Mouse (Mus musculus) spleen, adult 18-20 months (tissue): ENCODE results near the gene 2810408A11Rik.

Experiments used
- DNase-seq, 2 experiments: peaks; one replicate each; pipeline ENCODE4 v3.0.0; 2022; ENCODE audit warnings: mixed read lengths in 2 of 2

Gene 2810408A11Rik

GRCm38 (mm10) chr11:69911701-69912100, 10.9 kb upstream of the 2810408A11Rik start:
- no peak for DNase-seq

GRCm38 (mm10) chr11:69910781-69911560, 10.2 kb upstream of the 2810408A11Rik start:
- DNase-seq = no peak

GRCm38 (mm10) chr11:69910177-69910576, 9.4 kb upstream of the 2810408A11Rik start:
- no peak for DNase-seq

GRCm38 (mm10) chr11:69909174-69909573, 8.4 kb upstream of the 2810408A11Rik start:
- no peak for DNase-seq

GRCm38 (mm10) chr11:69908645-69909044, 7.9 kb upstream of the 2810408A11Rik start:
- no peak for DNase-seq

GRCm38 (mm10) chr11:69904311-69904710, 3.5 kb upstream of the 2810408A11Rik start:
- no peak for DNase-seq

GRCm38 (mm10) chr11:69902972-69903371, 2.2 kb upstream of the 2810408A11Rik start:
- no peak for DNase-seq

- DNase-seq = no peak
Observed at GRCm38 (mm10) chr11:69901993-69902392, 1.2 kb upstream of the 2810408A11Rik start.

- peak; percentile 81 to 89 for DNase-seq
Observed at GRCm38 (mm10) chr11:69901406-69901846, 639 bp upstream of the 2810408A11Rik start.

GRCm38 (mm10) chr11:69899870-69900269, 917 bp downstream of the 2810408A11Rik start:
- DNase-seq = no peak

- peak; percentile 58 to 67 for DNase-seq
Observed at GRCm38 (mm10) chr11:69895291-69895690, 5.5 kb downstream of the 2810408A11Rik start, which contains the start of gene Acap1. TSS of gene Acap1 (minus strand) at chr11:69895539.

GRCm38 (mm10) chr11:69894671-69895070, 6.1 kb downstream of the 2810408A11Rik start:
- DNase-seq = peak; percentile 75 to 80

- no peak for DNase-seq
Observed at GRCm38 (mm10) chr11:69891482-69891881, 9.3 kb downstream of the 2810408A11Rik start.

- DNase-seq = no peak
Observed at GRCm38 (mm10) chr11:69886907-69887635, 13.7 kb downstream of the 2810408A11Rik start.

- no peak for DNase-seq
Observed at GRCm38 (mm10) chr11:69884663-69885062, 16.1 kb downstream of the 2810408A11Rik start.

GRCm38 (mm10) chr11:69884240-69884639, 16.5 kb downstream of the 2810408A11Rik start:
- no peak for DNase-seq

- no peak for DNase-seq
Observed at GRCm38 (mm10) chr11:69883527-69884151, 17.1 kb downstream of the 2810408A11Rik start.

GRCm38 (mm10) chr11:69883066-69883465, 17.7 kb downstream of the 2810408A11Rik start:
- peak in 1 of 2 experiments; percentile 63 for DNase-seq

GRCm38 (mm10) chr11:69881787-69882670, 18.8 kb downstream of the 2810408A11Rik start:
- DNase-seq = no peak

- peak; percentile 80 to 81 for DNase-seq
Observed at GRCm38 (mm10) chr11:69880853-69881603, 19.8 kb downstream of the 2810408A11Rik start, which contains the start of gene Kctd11. TSS of gene Kctd11 (minus strand) at chr11:69881406.

GRCm38 (mm10) chr11:69880506-69880852, 20.3 kb downstream of the 2810408A11Rik start:
- DNase-seq = peak in 1 of 2 experiments; percentile 79
